Mouse (Mus musculus) mouse embryonic stem cell (cell line): ENCODE data around the gene Klk15.
"Not testable (repeated sequence)": the region's sequence is repeated elsewhere in the genome, so short reads cannot be mapped to it uniquely, and the experiment has no call there.

Source experiments
- in situ Hi-C, 2 experiments: fragments of 300-500 bp; cut with MboI; formaldehyde crosslinking; loops; 1 replicate in 1 of 2; 3 replicates in 1 of 2; pipeline ENCODE4 v1.14.3; 2019 to 2020; ENCODE audit warnings: low sequenced_read_pairs in 2 of 2, low pct_unique_long_range_greater_than_20kb in 1 of 2, mixed read lengths in 1 of 2; ENCODE audit not compliant: unreplicated experiment in 1 of 2

The Klk15 gene

DNA sequence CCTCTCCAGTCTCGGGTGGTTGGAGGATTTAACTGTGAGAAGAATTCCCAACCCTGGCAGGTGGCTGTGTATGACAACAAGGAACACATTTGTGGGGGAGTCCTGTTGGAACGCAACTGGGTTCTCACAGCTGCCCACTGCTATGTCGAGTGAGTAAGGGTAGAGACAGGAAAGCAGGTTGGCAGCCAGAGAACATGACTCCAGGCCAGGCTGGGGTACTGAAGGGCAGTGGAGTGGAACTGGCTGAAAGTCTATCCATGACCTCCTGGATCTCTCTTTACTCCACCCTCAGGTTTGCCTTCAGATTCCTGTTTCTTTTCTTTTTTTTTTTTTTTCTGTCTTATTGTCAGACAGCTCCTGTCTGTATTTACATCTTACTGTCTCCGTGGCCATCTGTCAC lies 19.2 kb downstream of the Klk15 start:
- in situ Hi-C loops = no loop called here

DNA sequence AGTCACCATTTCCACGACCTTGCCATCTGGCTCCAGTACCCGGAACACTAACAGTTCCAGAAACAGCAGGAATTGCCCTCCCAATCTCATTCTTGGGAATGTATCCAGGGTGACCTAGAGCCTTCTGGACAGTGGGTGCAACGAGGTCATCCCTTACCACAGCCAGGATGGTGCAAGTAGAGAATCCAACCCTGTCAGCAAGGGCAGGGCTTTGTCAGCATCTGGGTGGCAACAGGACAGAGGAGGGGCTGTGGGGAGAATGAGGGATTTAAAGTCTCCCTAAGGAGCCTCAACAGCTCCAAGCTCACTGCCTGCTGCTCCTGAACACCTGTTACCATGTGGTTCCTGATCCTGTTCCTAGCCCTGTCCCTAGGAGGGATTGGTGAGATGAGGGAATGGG lies 32.9 kb downstream of the Klk15 start, which contains the start of gene Klk1b1:
TSS of gene Klk1b1 (plus strand) at position 301 of the 400 bp plus-strand sequence.
- in situ Hi-C loops = loop anchor here in 1 of 2 experiments (10.0 kb wide), 1 partner anchor 128 kb away; no protein-coding TSS in a partner anchor

DNA sequence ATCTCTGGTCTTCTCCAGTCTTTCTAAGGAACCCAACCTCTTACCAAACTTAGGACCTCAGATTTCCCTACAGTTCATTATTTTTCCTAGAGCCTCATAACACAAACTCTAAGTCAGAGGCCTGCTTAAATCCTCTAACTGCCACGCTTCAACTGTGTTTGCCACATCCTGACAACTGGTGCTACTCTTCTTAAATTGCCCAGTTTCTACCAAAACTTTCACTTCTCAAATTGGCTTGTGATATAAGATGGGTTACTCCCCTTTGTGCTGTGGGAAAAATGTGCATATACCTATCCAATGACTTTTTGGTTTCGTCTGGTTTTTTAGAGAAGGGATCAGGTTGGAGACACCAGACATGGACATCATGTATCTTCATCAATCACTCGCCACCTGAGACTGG lies 33.5 kb downstream of the Klk15 start:
- in situ Hi-C loops = loop anchor here in 1 of 2 experiments (10.0 kb wide), 1 partner anchor 128 kb away; no protein-coding TSS in a partner anchor

- in situ Hi-C loops = loop anchor here in 1 of 2 experiments (10.0 kb wide), 1 partner anchor 127 kb away; no protein-coding TSS in a partner anchor
Measured at GRCm38 (mm10) chr7:43967612-43968011, 34.1 kb downstream of the Klk15 start.

- in situ Hi-C loops = not testable (repeated sequence)
Measured at GRCm38 (mm10) chr7:43975761-43976160, 42.2 kb downstream of the Klk15 start, which contains the start of gene Klk1b9. TSS of gene Klk1b9 (plus strand) at chr7:43976061.

DNA sequence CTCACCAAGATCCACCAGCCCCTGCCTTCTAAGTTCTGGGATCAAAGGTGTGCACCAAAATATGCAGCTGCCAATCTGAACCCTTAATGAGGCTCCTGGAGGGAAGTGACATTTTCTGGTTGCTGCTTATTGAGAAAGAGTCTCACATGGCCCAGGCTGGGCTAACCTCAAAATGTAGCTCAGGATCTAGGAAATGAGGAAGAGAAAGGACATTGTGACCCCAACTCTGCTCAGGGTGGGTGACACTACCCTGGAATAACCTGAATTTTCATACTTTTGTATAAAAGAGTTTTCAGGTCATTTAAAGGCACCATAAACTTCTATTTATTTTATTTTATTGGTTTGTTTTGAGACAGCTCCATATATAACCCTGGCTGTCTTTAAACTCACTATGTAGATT lies 52.1 kb downstream of the Klk15 start:
- in situ Hi-C loops = no loop called here
